Mouse (Mus musculus) hindbrain, embryonic 11.5 days (tissue): ENCODE results near the gene Tenm4. TPM values are rescaled to one million over a fixed set of nuclear protein-coding genes. Genes with fewer than 3 reads are reported as not detected.

Experiments used
- ATAC-seq: fragments of 200-750 bp; cut with Nextera tagmentation; 2 replicates; pipeline ENCODE4 v1.8.0; 2017; ENCODE audit warnings: mild to moderate bottlenecking, moderate TSS enrichment, moderate library complexity; ENCODE audit not compliant: low FRiP score
- DNase-seq: peaks from one replicate; pipeline ENCODE4 v3.0.0-alpha.2; 2015; ENCODE audit warnings: low spot score
- H3K27ac ChIP-seq: fragments of 300-500 bp; sonication (generic); 2 replicates; pipeline ENCODE4 v1.5.1; 2014; ENCODE audit warnings: mild to moderate bottlenecking, low read depth, low read length
- H3K27me3 ChIP-seq: fragments of 300-500 bp; sonication (generic); 2 replicates; pipeline ENCODE4 v1.6.1; 2014; ENCODE audit warnings: mild to moderate bottlenecking, low read length, moderate library complexity, mixed read lengths; ENCODE audit not compliant: control insufficient read depth, insufficient read depth
- H3K36me3 ChIP-seq: fragments of 300-500 bp; sonication (generic); 2 replicates; pipeline ENCODE4 v1.6.1; 2014; ENCODE audit warnings: mild to moderate bottlenecking, low read length, moderate library complexity, mixed read lengths; ENCODE audit not compliant: control insufficient read depth, insufficient read depth
- H3K4me1 ChIP-seq: fragments of 300-500 bp; sonication (generic); replicated peaks from 2 replicates; pipeline ENCODE4 v1.6.1; 2014; ENCODE audit warnings: low read length, mixed read lengths; ENCODE audit not compliant: control insufficient read depth, insufficient read depth
- H3K4me2 ChIP-seq: fragments of 300-500 bp; sonication (generic); replicated peaks from 2 replicates; pipeline ENCODE4 v1.6.1; 2014; ENCODE audit warnings: mild to moderate bottlenecking, low read depth, low read length
- H3K4me3 ChIP-seq: fragments of 300-500 bp; sonication (generic); 2 replicates; pipeline ENCODE4 v1.5.1; 2014; ENCODE audit warnings: low read depth, low read length
- H3K9ac ChIP-seq: fragments of 300-500 bp; sonication (generic); 2 replicates; pipeline ENCODE4 v1.6.1; 2014; ENCODE audit warnings: low read depth, low read length
- H3K9me3 ChIP-seq: fragments of 300-500 bp; sonication (generic); 2 replicates; pipeline ENCODE4 v1.6.1; 2016; ENCODE audit warnings: low read length; ENCODE audit not compliant: control insufficient read depth
- WGBS: fragments of 180-500 bp; shearing (Covaris S2); extraction: QIAGEN DNeasy Blood & Tissue Kit; methylation state at CpG from one replicate; pipeline ENCODE4 v1.1.7; 2014; 5-methylcytosine and 5-hydroxymethylcytosine counted together
- polyA plus RNA-seq: library from polyadenylated mRNA; unstranded; fragments of >200 nt; fragmentation: Nextera tagmentation; extraction: Ambion mirVana; gene quantifications from 2 replicates; pipeline ENCODE4 v1.2.1, GENCODE M21; 2014

Tenm4 gene
- polyA plus RNA-seq, 1 experiment from 2014 or later = 24.0 TPM

- H3K27ac ChIP-seq = no peak overlapping the region
- 91% methylated on average over 5 of the region's 5 CpGs for WGBS
- 0 out of 2 replicates have a peak, but pooled peaks cover 2% of the 10 kb centered on the region for H3K4me1 ChIP-seq
- no peak overlapping the region for H3K4me2 ChIP-seq
- no peak for ATAC-seq
- DNase-seq = no peak
- H3K27me3 ChIP-seq = no peaks in the 10 kb centered on the region
- H3K36me3 ChIP-seq = no peaks in the 10 kb centered on the region
- H3K9ac ChIP-seq = no peak overlapping the region
- no peak overlapping the region for H3K4me3 ChIP-seq
- H3K9me3 ChIP-seq = no peaks in the 10 kb centered on the region
Observed at GRCm38 (mm10) chr7:96855867-96856406, 684.9 kb downstream of the Tenm4 start.

DNA sequence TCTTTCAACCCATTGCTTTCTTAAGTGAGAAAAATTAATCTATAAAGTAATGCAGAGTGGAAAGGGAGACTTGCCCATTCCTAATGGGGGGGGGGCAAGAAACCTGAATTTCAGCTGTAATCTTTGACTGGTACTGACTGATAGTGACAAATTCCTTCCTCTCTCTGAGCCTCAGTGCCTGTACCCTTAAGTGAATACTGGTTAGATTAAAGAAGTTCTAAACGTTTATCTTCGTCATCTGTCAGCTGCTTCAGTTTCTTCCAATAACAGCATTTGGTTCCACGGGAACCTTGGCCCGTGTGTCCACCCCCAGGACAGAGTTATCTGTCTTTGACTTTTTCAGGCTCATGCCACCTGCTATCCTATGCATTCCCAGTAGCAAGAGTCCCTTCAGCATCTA lies 685.5 kb downstream of the Tenm4 start:
- no peaks in the 10 kb centered on the region for H3K36me3 ChIP-seq
- H3K27ac ChIP-seq = no peak overlapping the region
- 71% methylated on average over 4 of the region's 4 CpGs for WGBS
- no peak overlapping the region for H3K4me2 ChIP-seq
- ATAC-seq (no peak), DNase-seq (no peak)
- H3K9ac ChIP-seq = no peak overlapping the region
- H3K4me3 ChIP-seq = no peak overlapping the region
- H3K9me3 ChIP-seq = no peaks in the 10 kb centered on the region
- H3K4me1 ChIP-seq = 0 out of 2 replicates have a peak, but pooled peaks cover 2% of the 10 kb centered on the region
- H3K27me3 ChIP-seq = no peaks in the 10 kb centered on the region

DNA sequence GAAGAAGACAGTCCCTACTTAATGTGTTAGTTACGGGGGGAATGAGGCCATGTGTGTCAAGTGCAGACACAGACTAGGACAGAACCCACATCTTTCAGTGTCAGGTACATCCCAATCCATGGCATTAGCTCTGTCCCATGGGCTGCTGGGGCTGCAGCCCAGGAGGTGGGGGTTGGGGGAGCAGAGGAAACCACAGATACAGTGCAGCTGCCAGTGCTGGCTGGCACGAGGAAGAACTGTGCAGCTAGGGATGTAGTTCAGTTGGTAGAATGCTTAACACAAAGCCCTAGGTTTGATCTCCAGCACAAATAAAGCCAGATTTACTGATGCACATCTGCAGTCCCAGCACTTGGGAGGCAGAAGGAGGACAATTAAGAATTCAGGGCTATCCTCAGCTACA lies 688.0 kb downstream of the Tenm4 start:
- ATAC-seq (no peak), DNase-seq (no peak)
- WGBS = 87% methylated on average over 2 of the region's 2 CpGs
- no peak overlapping the region for H3K27ac ChIP-seq
- no peaks in the 10 kb centered on the region for H3K9me3 ChIP-seq
- H3K9ac ChIP-seq = no peak overlapping the region
- H3K27me3 ChIP-seq = no peaks in the 10 kb centered on the region
- H3K4me3 ChIP-seq = no peak overlapping the region
- no peak overlapping the region for H3K4me2 ChIP-seq
- H3K4me1 ChIP-seq = 0 out of 2 replicates have a peak, but pooled peaks cover 2% of the 10 kb centered on the region
- H3K36me3 ChIP-seq = no peaks in the 10 kb centered on the region

DNA sequence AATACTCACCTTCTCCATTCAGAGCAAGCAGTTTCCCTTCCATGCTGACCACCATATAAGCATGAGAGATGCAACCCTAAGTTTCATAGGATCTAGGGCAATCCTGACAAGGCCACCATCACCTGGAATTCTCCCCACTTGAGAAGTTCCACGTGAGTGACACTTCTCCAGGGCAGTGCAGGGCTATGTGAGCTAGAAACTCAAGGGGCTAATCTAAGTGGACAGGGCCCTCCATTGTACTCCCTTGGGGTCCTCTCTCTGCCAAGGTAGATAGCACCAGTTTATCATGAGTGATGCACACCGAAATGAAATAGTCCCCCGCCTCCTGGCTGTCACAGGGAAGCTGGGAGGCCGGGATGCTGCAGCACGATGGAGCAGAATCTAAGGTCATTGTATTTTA lies 688.6 kb downstream of the Tenm4 start:
- Histone ChIP-seq H3K27me3 (no peaks in the 10 kb centered on the region), H3K4me3 (no peak overlapping the region), H3K9ac (no peak overlapping the region), H3K27ac (no peak overlapping the region), H3K36me3 (no peaks in the 10 kb centered on the region), H3K9me3 (no peaks in the 10 kb centered on the region), H3K4me1 (0 out of 2 replicates have a peak, but pooled peaks cover 2% of the 10 kb centered on the region), H3K4me2 (no peak overlapping the region)
- 87% methylated on average over 5 of the region's 5 CpGs for WGBS
- ATAC-seq (peak; percentile 47; the same call in 1 of the 2 replicates), DNase-seq (no peak)

DNA sequence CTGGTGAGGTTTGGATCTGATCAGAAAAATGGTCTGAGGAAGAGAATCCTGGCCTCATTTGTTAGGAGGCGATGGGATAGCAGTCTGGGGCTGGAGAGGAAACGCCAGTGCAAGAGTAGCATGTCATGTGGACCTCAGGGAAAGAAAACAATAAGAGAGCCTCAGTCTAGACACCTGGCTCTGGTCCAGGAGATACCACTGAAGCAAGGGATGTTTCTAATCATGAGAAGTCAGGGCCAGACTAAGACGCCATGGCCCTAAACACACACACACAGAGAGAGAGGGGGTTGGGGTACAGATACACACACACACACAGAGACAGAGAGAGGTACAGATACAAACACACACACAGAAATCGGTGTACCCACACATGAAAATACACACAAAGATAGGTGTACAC lies 689.6 kb downstream of the Tenm4 start:
- Histone ChIP-seq H3K4me2 (no peak overlapping the region), H3K9me3 (no peaks in the 10 kb centered on the region), H3K4me1 (0 out of 2 replicates have a peak, but pooled peaks cover 4% of the 10 kb centered on the region), H3K27me3 (no peaks in the 10 kb centered on the region), H3K9ac (no peak overlapping the region), H3K27ac (no peak overlapping the region), H3K4me3 (no peak overlapping the region), H3K36me3 (no peaks in the 10 kb centered on the region)
- DNase-seq (no peak), ATAC-seq (no peak)
- WGBS = 59% methylated on average over 4 of the region's 4 CpGs

GRCm38 (mm10) chr7:96864894-96865722 lies 694.1 kb downstream of the Tenm4 start:
- no peaks in the 10 kb centered on the region for H3K9me3 ChIP-seq
- ATAC-seq (peak; percentile 85), DNase-seq (peak; percentile 62)
- H3K36me3 ChIP-seq = no peaks in the 10 kb centered on the region
- peak overlapping the region; percentile 47 for H3K27ac ChIP-seq
- H3K9ac ChIP-seq = no peak overlapping the region
- no peaks in the 10 kb centered on the region for H3K27me3 ChIP-seq
- WGBS = 24% methylated on average over 7 of the region's 7 CpGs
- no peak overlapping the region for H3K4me3 ChIP-seq
- H3K4me1 ChIP-seq = peaks cover 8% of the 10 kb centered on the region; the same call in 1 of the 2 replicates
- no peak overlapping the region for H3K4me2 ChIP-seq

- H3K9me3 ChIP-seq = no peaks in the 10 kb centered on the region
- ATAC-seq (no peak), DNase-seq (no peak)
- no peak overlapping the region for H3K27ac ChIP-seq
- no peak overlapping the region for H3K4me3 ChIP-seq
- no peaks in the 10 kb centered on the region for H3K36me3 ChIP-seq
- no peaks in the 10 kb centered on the region for H3K27me3 ChIP-seq
- no peak overlapping the region for H3K4me2 ChIP-seq
- H3K4me1 ChIP-seq = peaks cover 6% of the 10 kb centered on the region; the same call in 1 of the 2 replicates
- WGBS = 89% methylated on average over 16 of the region's 16 CpGs
- no peak overlapping the region for H3K9ac ChIP-seq
Observed at GRCm38 (mm10) chr7:96869079-96869810, 698.2 kb downstream of the Tenm4 start.

DNA sequence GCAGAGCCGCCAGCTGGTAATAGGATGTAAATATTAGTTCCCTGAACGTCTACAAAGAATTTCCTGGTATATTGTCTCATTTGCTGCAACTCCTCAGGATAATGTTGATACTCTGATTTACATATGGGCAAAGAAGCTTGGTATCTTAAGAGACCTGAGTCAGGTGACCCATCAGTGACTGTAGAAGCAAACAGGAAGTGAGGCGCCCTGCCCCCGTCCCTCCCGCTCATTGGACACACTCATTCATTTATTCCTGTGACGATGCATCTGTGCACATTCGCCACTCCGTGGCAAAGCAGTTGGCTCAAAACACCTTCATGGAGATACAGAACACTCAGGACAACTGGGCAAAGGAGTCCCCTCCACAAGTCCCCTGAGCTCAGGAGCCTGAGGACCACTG lies 699.4 kb downstream of the Tenm4 start:
- no peak overlapping the region for H3K4me3 ChIP-seq
- DNase-seq (no peak), ATAC-seq (no peak)
- 89% methylated on average over 8 of the region's 8 CpGs for WGBS
- H3K27me3 ChIP-seq = no peaks in the 10 kb centered on the region
- no peaks in the 10 kb centered on the region for H3K9me3 ChIP-seq
- no peak overlapping the region for H3K4me2 ChIP-seq
- H3K36me3 ChIP-seq = no peaks in the 10 kb centered on the region
- peaks cover 6% of the 10 kb centered on the region; the same call in 1 of the 2 replicates for H3K4me1 ChIP-seq
- no peak overlapping the region for H3K27ac ChIP-seq
- H3K9ac ChIP-seq = no peak overlapping the region
